Mouse (Mus musculus) hindbrain, embryonic 10.5 days (tissue): ENCODE measurements around the gene Wipf1. TPM values are rescaled to one million over a fixed set of nuclear protein-coding genes. Genes with fewer than 3 reads are reported as not detected.

Source experiments
- polyA plus RNA-seq: library from polyadenylated mRNA; unstranded; fragments of >200 nt; fragmentation: Nextera tagmentation; extraction: Ambion mirVana; gene quantifications from 2 replicates; pipeline ENCODE4 v1.2.1, GENCODE M21; 2016

The Wipf1 gene
- polyA plus RNA-seq, 1 experiment from 2014 or later = 8.6 TPM

Other genes starting within 250 kb of the Wipf1 start
- 8.3 and 14.2 TPM in 2 replicates for gene Scrn3, start 217.1 kb downstream of the Wipf1 start, polyA plus RNA-seq
- 11.7 and 14.9 TPM in 2 replicates for gene Cir1, start 217.0 kb downstream of the Wipf1 start, polyA plus RNA-seq
- gene Gpr155, start 143.2 kb downstream of the Wipf1 start, polyA plus RNA-seq = 1.7 and 3.1 TPM in 2 replicates
- 0.69 and 1.00 TPM in 2 replicates for gene Chrna1, start 50.6 kb upstream of the Wipf1 start, polyA plus RNA-seq
- 44.7 and 68.4 TPM in 2 replicates for gene Chn1, start 245.6 kb upstream of the Wipf1 start, polyA plus RNA-seq